Mouse (Mus musculus) myocyte (in vitro differentiated cells): Measurements from ENCODE around the gene Pnpla2.

Experiments
- E2F4 ChIP-seq: IDR thresholded peaks from one replicate; pipeline ENCODE4 v1.6.1; 2011; ENCODE audit warnings: mild to moderate bottlenecking, control low read depth, moderate library complexity; ENCODE audit not compliant: insufficient read depth
- MAX ChIP-seq: IDR thresholded peaks from one replicate; pipeline ENCODE4 v1.6.1; 2011; ENCODE audit warnings: low read depth, mild to moderate bottlenecking, control low read depth
- MYOG ChIP-seq, 3 experiments: IDR thresholded peaks; one replicate each; pipeline ENCODE4 v1.6.1; 2011; ENCODE audit warnings: control low read depth in 2 of 3, low read depth in 2 of 3, mild to moderate bottlenecking in 2 of 3; ENCODE audit not compliant: insufficient read length in 2 of 3, control insufficient read depth in 1 of 3, insufficient read depth in 1 of 3
- POLR2A ChIP-seq: IDR thresholded peaks from one replicate; pipeline ENCODE4 v1.6.1; 2011; ENCODE audit warnings: low read depth, mild to moderate bottlenecking, control low read depth, moderate library complexity; ENCODE audit not compliant: insufficient read length
- USF1 ChIP-seq: IDR thresholded peaks from one replicate; pipeline ENCODE4 v1.6.1; 2011; ENCODE audit warnings: low read depth, mild to moderate bottlenecking, control low read depth, moderate library complexity

DNA sequence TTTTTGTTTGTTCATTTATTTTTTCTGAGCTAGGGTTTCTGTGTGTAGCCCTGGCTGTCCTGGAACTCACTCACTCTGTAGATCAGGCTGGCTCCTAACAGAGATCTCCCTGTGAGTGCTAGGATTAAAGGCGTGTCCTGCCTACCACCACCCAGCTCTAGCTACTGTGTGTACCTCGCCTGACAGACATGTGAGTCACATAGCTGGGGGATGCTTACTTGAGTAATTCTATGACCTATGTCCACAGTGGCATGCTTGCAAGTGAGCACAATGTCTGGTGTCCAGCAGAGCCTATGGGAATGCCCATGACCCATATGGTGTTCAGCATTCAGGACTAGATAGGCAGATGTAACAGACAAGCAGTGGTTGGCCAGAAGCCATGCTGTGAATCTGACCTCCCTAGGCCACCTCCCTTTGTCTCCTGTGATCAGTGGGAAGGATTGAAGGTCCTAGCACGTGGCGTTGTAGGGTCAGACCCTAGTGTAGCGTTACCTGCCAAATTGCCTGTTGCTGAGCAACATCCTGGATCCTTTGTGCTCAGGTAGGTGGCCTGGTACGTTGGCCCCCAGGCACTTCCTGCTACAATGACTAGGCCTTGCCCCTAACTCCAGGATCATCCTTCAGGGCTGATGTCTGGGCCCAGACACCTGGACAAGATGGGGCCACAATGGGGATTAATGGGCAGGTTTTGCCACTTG lies 38.7 kb upstream of the Pnpla2 start:
- TF ChIP-seq POLR2A (no peak), MYOG (IDR thresholded peaks at IDR 0.05; ENCODE audit: control insufficient read depth in 1 of 3, insufficient read depth in 1 of 3, insufficient read length in 2 of 3, low read depth in 2 of 3) (no peak), USF1 (no peak), MAX (no peak), E2F4 (no peak)
